Mouse (Mus musculus) bone marrow macrophage, adult 2 months (primary cell): ENCODE measurements around the gene Nr4a3.

Experiments used
- CTCF ChIP-seq: IDR thresholded peaks from 2 replicates; pipeline ENCODE4 v1.5.1; 2012; ENCODE audit warnings: low read depth, mild to moderate bottlenecking, low read length, moderate library complexity
- POLR2A ChIP-seq: IDR thresholded peaks from 2 replicates; pipeline ENCODE4 v1.6.1; 2012; ENCODE audit warnings: mild to moderate bottlenecking, low read depth, low read length, borderline replicate concordance

- no peak; the same call in 1 of the 2 replicates for TF ChIP-seq CTCF
- TF ChIP-seq POLR2A, result no peak
Measured at GRCm38 (mm10) chr4:48042466-48042785, 2.5 kb upstream of the Nr4a3 start.
